26 mouse cellular contexts compared by ENCODE assay signal in the genomic region with DNA sequence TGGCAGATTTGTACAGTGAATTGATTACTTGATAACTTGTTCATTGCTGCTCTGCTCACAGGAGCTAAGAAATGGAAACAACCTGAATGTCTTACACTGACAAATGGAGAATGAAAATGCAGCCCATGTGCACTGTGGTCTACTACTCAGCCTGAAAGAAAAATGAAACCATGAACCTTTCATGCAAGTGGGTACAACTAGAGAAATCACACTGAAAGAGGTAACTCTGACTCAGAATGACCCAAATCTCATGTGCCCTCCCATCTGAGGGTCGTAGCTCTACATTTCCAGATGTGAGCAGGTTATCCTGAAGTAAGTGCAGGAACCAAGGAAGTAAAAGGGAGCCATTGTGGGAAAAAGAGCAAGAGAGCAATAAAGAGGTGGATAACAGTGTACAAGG. TPM values are rescaled to one million over a fixed set of nuclear protein-coding genes. Genes with fewer than 3 reads are reported as not detected.
DNase-seq lines count a peak whose midpoint lies in the region; ATAC-seq and TF ChIP-seq lines count a peak whose summit lies in the region.
"Had no signal": no experiment of that assay in that cellular context is flagged by ENCODE, and none has a peak within 500 bp of the region (broad histone marks: within the 10 kb centered on the region; RNA-seq: fewer than 3 reads in every experiment).

No protein-coding gene starts in this region.

- intact Hi-C loops in gastrocnemius, adult 2 months (cut with DNase I) = no loop called here
- intact Hi-C loops in gastrocnemius, postnatal 14 days (cut with DNase I; ENCODE audit: low total_unique reads) = no loop called here
- intact Hi-C loops in heart, adult 2 months (cut with DNase I) = no loop called here
- intact Hi-C loops in heart, postnatal 25 days (cut with DNase I) = no loop called here

- no peak overlapping the region for H3K9ac ChIP-seq in heart, adult 2 months (ENCODE audit: low read depth, low read length)
- no peak overlapping the region for H3K9ac ChIP-seq in heart, embryonic 15.5 days
- no peak overlapping the region for H3K9ac ChIP-seq in CH12.LX (ENCODE audit: insufficient read depth, low read depth)
- H3K9ac ChIP-seq in stomach, postnatal 0 days (ENCODE audit: low read length) = no peak overlapping the region
- H3K9ac ChIP-seq: embryonic facial prominence, embryonic 12.5 days; forebrain, embryonic 13.5 days; forebrain, embryonic 15.5 days; forebrain, postnatal 0 days had no signal

- ATAC-seq in heart, embryonic 15.5 days (replicated peaks; ENCODE audit: insufficient number of reproducible peaks, insufficient read depth, low FRiP score, low read depth) = no peak
- no peak for ATAC-seq in stomach, postnatal 0 days (ENCODE audit: low FRiP score, low TSS enrichment)
- ATAC-seq: activated CD4-positive, CD25-positive, alpha-beta regulatory T cell, adult 4 months; forebrain, embryonic 13.5 days; forebrain, embryonic 15.5 days; forebrain, postnatal 0 days; Patski had no signal

- H3K27ac ChIP-seq in gastrocnemius, adult 2 months = peak overlapping the region; percentile 73
- peak overlapping the region; percentile 58 for H3K27ac ChIP-seq in heart, adult 2 months
- peak overlapping the region; percentile 25 for H3K27ac ChIP-seq in heart, embryonic 15.5 days
- no peak overlapping the region for H3K27ac ChIP-seq in CH12.LX (ENCODE audit: insufficient read depth, low read depth)
- no peak overlapping the region for H3K27ac ChIP-seq in stomach, postnatal 0 days (replicated peaks)
- H3K27ac ChIP-seq: embryonic facial prominence, embryonic 10.5 days; embryonic facial prominence, embryonic 12.5 days; forebrain, embryonic 13.5 days; forebrain, embryonic 15.5 days had no signal

- DNase-seq in gastrocnemius, adult 2 months = no peak
- no peak for DNase-seq in gastrocnemius, postnatal 14 days
- DNase-seq in heart, adult 2 months = no peak
- DNase-seq in heart, postnatal 25 days (ENCODE audit: low spot score) = no peak
- no peak for DNase-seq in heart, postnatal 4 days
- DNase-seq in CH12.LX (ENCODE audit: extremely low read depth) = no peak
- DNase-seq in stomach, postnatal 0 days (ENCODE audit: low spot score) = no peak
- DNase-seq: adrenal gland, adult 8-10 months; adrenal gland, postnatal 14 days; adrenal gland, postnatal 36 days; cerebellum, adult 11-12 months; cerebellum, adult 2 months; cerebellum, adult 9-10 months; cerebellum, postnatal 10 days; cerebellum, postnatal 25 days; embryo, embryonic 11 days; forebrain, postnatal 0 days had no signal

- in situ Hi-C loops in CH12.LX (cut with MboI; ENCODE audit: low pct_ligation_motif_present, low pct_unique_long_range_greater_than_20kb, low sequenced_read_pairs) = no loop called here

- peak overlapping the region; percentile 55 for H3K4me3 ChIP-seq in gastrocnemius, adult 2 months
- H3K4me3 ChIP-seq in heart, adult 2 months = no peak overlapping the region
- H3K4me3 ChIP-seq in heart, embryonic 15.5 days = no peak overlapping the region
- H3K4me3 ChIP-seq in CH12.LX (replicated peaks in 1 of 3; ENCODE audit: low read depth in 2 of 3, low read length in 2 of 3, poor library complexity in 1 of 3) = no peak overlapping the region
- no peak overlapping the region for H3K4me3 ChIP-seq in stomach, postnatal 0 days (ENCODE audit: low read depth, low read length)
- H3K4me3 ChIP-seq: embryonic facial prominence, embryonic 10.5 days; embryonic facial prominence, embryonic 12.5 days; forebrain, embryonic 13.5 days; forebrain, embryonic 15.5 days had no signal

- TF ChIP-seq EP300 in heart, adult 2 months (IDR thresholded peaks at IDR 0.05; ENCODE audit: insufficient read depth, low read depth, low read length) = no peak
- TF ChIP-seq EP300 in CH12.LX (IDR thresholded peaks at IDR 0.05; ENCODE audit: low read length) = peak; percentile 48; the same call in 1 of the 2 replicates
- no peak for TF ChIP-seq EP300 in stomach, postnatal 0 days (optimal IDR thresholded peaks at IDR 0.05)

- no peak for TF ChIP-seq CTCF in gastrocnemius, adult 2 months (IDR thresholded peaks at IDR 0.05)
- TF ChIP-seq CTCF in heart, adult 2 months (IDR thresholded peaks at IDR 0.05) = no peak
- no peak for TF ChIP-seq CTCF in CH12.LX (conservative IDR thresholded peaks at IDR 0.05 in 1 of 2, IDR thresholded peaks at IDR 0.05 in 1 of 2; ENCODE audit: low read depth in 2 of 2, low read length in 2 of 2)
- TF ChIP-seq CTCF in stomach, postnatal 0 days (IDR thresholded peaks at IDR 0.05; ENCODE audit: low read depth) = no peak

- H3K9me3 ChIP-seq in heart, embryonic 15.5 days (replicated peaks) = 0 out of 2 replicates have a peak, but pooled peaks cover 4% of the 10 kb centered on the region
- H3K9me3 ChIP-seq in CH12.LX (replicated peaks; ENCODE audit: low read length) = peaks cover 6% of the 10 kb centered on the region
- no peaks in the 10 kb centered on the region for H3K9me3 ChIP-seq in stomach, postnatal 0 days (ENCODE audit: control insufficient read depth, low read length)
- H3K9me3 ChIP-seq: embryonic facial prominence, embryonic 10.5 days; embryonic facial prominence, embryonic 12.5 days; forebrain, embryonic 13.5 days; forebrain, embryonic 15.5 days; G1E had no signal

- peaks cover 13% of the 10 kb centered on the region; the same call in 1 of the 2 replicates for H3K36me3 ChIP-seq in heart, adult 2 months (ENCODE audit: control insufficient read depth, insufficient read depth, low read length)
- H3K36me3 ChIP-seq in heart, embryonic 15.5 days = no peaks in the 10 kb centered on the region; the same call in 1 of the 2 replicates
- H3K36me3 ChIP-seq in CH12.LX (replicated peaks in 1 of 2; ENCODE audit: control insufficient read depth in 1 of 2, insufficient read depth in 1 of 2, low read length in 1 of 2) = peaks cover 0 to 12% of the 10 kb centered on the region in 2 experiments
- H3K36me3 ChIP-seq in stomach, postnatal 0 days (ENCODE audit: control insufficient read depth, insufficient read depth, low read length) = no peaks in the 10 kb centered on the region
- H3K36me3 ChIP-seq: embryonic facial prominence, embryonic 10.5 days; embryonic facial prominence, embryonic 12.5 days; forebrain, embryonic 15.5 days; G1E had no signal

- TF ChIP-seq RAD21 in CH12.LX (IDR thresholded peaks at IDR 0.05; ENCODE audit: low read depth, low read length) = no peak

- no peaks in the 10 kb centered on the region for H3K27me3 ChIP-seq in heart, adult 2 months (ENCODE audit: control insufficient read depth, insufficient read depth, low read length)
- no peaks in the 10 kb centered on the region for H3K27me3 ChIP-seq in heart, embryonic 15.5 days
- no peaks in the 10 kb centered on the region for H3K27me3 ChIP-seq in CH12.LX (replicated peaks)
- H3K27me3 ChIP-seq in stomach, postnatal 0 days (ENCODE audit: control insufficient read depth, insufficient read depth, low read length) = no peaks in the 10 kb centered on the region
- H3K27me3 ChIP-seq: embryonic facial prominence, embryonic 12.5 days; forebrain, embryonic 13.5 days; forebrain, embryonic 15.5 days; Patski had no signal

- dilution Hi-C loops in CH12.LX (cut with MboI; ENCODE audit: extremely low pct_ligation_motif_present, extremely low pct_unique_long_range_greater_than_20kb, low sequenced_read_pairs) = no loop called here

- H3K4me1 ChIP-seq in heart, adult 2 months (ENCODE audit: control insufficient read depth, insufficient read depth, low read length) = peaks cover 2% of the 10 kb centered on the region; the same call in 1 of the 2 replicates
- peaks cover 22% of the 10 kb centered on the region for H3K4me1 ChIP-seq in heart, embryonic 15.5 days (replicated peaks)
- peaks cover 14 to 45% of the 10 kb centered on the region in 2 experiments for H3K4me1 ChIP-seq in CH12.LX (ENCODE audit: control insufficient read depth in 1 of 2, insufficient read depth in 2 of 2)
- no peaks in the 10 kb centered on the region for H3K4me1 ChIP-seq in stomach, postnatal 0 days (replicated peaks; ENCODE audit: control insufficient read depth, insufficient read depth)
- H3K4me1 ChIP-seq: embryonic facial prominence, embryonic 12.5 days; forebrain, embryonic 13.5 days; forebrain, embryonic 15.5 days had no signal

- no peaks in the 10 kb centered on the region for H3K79me2 ChIP-seq in heart, adult 2 months (replicated peaks; ENCODE audit: control insufficient read depth, insufficient read depth, low read length)
- no peaks in the 10 kb centered on the region for H3K79me2 ChIP-seq in CH12.LX (replicated peaks; ENCODE audit: control insufficient read depth, extremely low read depth, insufficient read depth, poor library complexity, severe bottlenecking)

- TF ChIP-seq POLR2A in heart, adult 2 months (IDR thresholded peaks at IDR 0.05; ENCODE audit: insufficient read depth, low read depth, low read length) = no peak
- no peak for TF ChIP-seq POLR2A in CH12.LX (IDR thresholded peaks at IDR 0.05; ENCODE audit: low read depth, low read length)

- no peak overlapping the region for H3K4me2 ChIP-seq in heart, embryonic 15.5 days
- H3K4me2 ChIP-seq in CH12.LX (ENCODE audit: insufficient read depth, low read depth, poor library complexity, severe bottlenecking) = no peak overlapping the region
- H3K4me2 ChIP-seq in stomach, postnatal 0 days (replicated peaks; ENCODE audit: low read depth) = no peak overlapping the region
- H3K4me2 ChIP-seq: embryonic facial prominence, embryonic 12.5 days; forebrain, embryonic 13.5 days; forebrain, embryonic 15.5 days had no signal

- WGBS in heart, adult 2 months = 60% methylated on average over 1 of the region's 1 CpGs
- WGBS in heart, embryonic 15.5 days = 81% methylated on average over 1 of the region's 1 CpGs
- 70% methylated on average over 1 of the region's 1 CpGs for WGBS in stomach, postnatal 0 days

RNA-seq across cellular contexts. Expression of gene Fbxo40, which starts 6.5 kb away (rescaled TPM):
- total RNA-seq in gastrocnemius, adult 2 months (2021) = 100 to 1,000 TPM; 258 to 380 TPM
- total RNA-seq in gastrocnemius, postnatal 14 days (2021) = 100 to 1,000 TPM; 128 to 166 TPM
- total RNA-seq in heart, adult 2 months (2021) = 100 to 1,000 TPM; 191 to 211 TPM
- 66.5 and 115 TPM in 2 replicates for polyA plus RNA-seq in heart, adult 2 months (2012; rRNA removed)
- 100 to 1,000 TPM; 173 to 190 TPM for total RNA-seq in heart, postnatal 25 days (2021)
- polyA plus RNA-seq in heart, embryonic 15.5 days (2015; fragmentation: Nextera tagmentation; extraction: Ambion mirVana) = 11.4 and 13.8 TPM in 2 replicates
- total RNA-seq in heart, postnatal 4 days (2021) = 10 to 100 TPM; 85.0 to 86.7 TPM
- total RNA-seq in CH12.LX (2012; rRNA removed) (0.88 and 1.5 TPM in 2 replicates), CH12.LX (2014; rRNA removed) (1.0 and 2.2 TPM in 2 replicates)
- 3.0 and 3.7 TPM in 2 replicates for polyA plus RNA-seq in CH12.LX (2012; ENCODE audit: insufficient read length, low read depth)
- 0.07 TPM in 1 of 2 replicates, not detected in the other for polyA plus RNA-seq in stomach, postnatal 0 days (2015; fragmentation: Nextera tagmentation; extraction: Ambion mirVana)
- polyA plus RNA-seq: forebrain, embryonic 15.5 days; G1E had no signal

RNA-seq across cellular contexts. Expression of gene Polq, which starts 27.8 kb away (rescaled TPM):
- under 1 TPM; 0.23 to 0.56 TPM for total RNA-seq in gastrocnemius, adult 2 months (2021)
- total RNA-seq in gastrocnemius, postnatal 14 days (2021) = under 1 TPM; 0.39 to 0.44 TPM
- total RNA-seq in heart, adult 2 months (2021) = 1 to 10 TPM; 4.7 to 4.9 TPM
- 1.2 and 1.5 TPM in 2 replicates for polyA plus RNA-seq in heart, adult 2 months (2012; rRNA removed)
- total RNA-seq in heart, postnatal 25 days (2021) = 1 to 10 TPM; 1.9 to 2.2 TPM
- 3.4 and 4.8 TPM in 2 replicates for polyA plus RNA-seq in heart, embryonic 15.5 days (2015; fragmentation: Nextera tagmentation; extraction: Ambion mirVana)
- 1 to 10 TPM; 7.0 to 7.4 TPM for total RNA-seq in heart, postnatal 4 days (2021)
- total RNA-seq in CH12.LX (2012; rRNA removed) (19.1 and 21.8 TPM in 2 replicates), CH12.LX (2014; rRNA removed) (27.0 and 29.3 TPM in 2 replicates)
- polyA plus RNA-seq in CH12.LX (2012; ENCODE audit: insufficient read length, low read depth) = 23.2 and 23.6 TPM in 2 replicates
- 0.87 and 1.1 TPM in 2 replicates for polyA plus RNA-seq in stomach, postnatal 0 days (2015; fragmentation: Nextera tagmentation; extraction: Ambion mirVana)

RNA-seq across cellular contexts. Expression of gene Hcls1, which starts 49.0 kb away (rescaled TPM):
- total RNA-seq in gastrocnemius, adult 2 months (2021) = 1 to 10 TPM; 1.6 to 2.7 TPM
- total RNA-seq in gastrocnemius, postnatal 14 days (2021) = 1 to 10 TPM; 4.7 to 5.5 TPM
- total RNA-seq in heart, adult 2 months (2021) = 1 to 10 TPM; 7.3 to 9.1 TPM
- polyA plus RNA-seq in heart, adult 2 months (2012; rRNA removed) = 7.2 and 9.3 TPM in 2 replicates
- total RNA-seq in heart, postnatal 25 days (2021) = 1 to 10 TPM; 7.3 to 7.4 TPM
- 4.7 and 12.7 TPM in 2 replicates for polyA plus RNA-seq in heart, embryonic 15.5 days (2015; fragmentation: Nextera tagmentation; extraction: Ambion mirVana)
- total RNA-seq in heart, postnatal 4 days (2021) = 1 to 10 TPM; 7.0 to 7.1 TPM
- total RNA-seq in CH12.LX (2012; rRNA removed) (302 and 332 TPM in 2 replicates), CH12.LX (2014; rRNA removed) (206 and 222 TPM in 2 replicates)
- 537 and 750 TPM in 2 replicates for polyA plus RNA-seq in CH12.LX (2012; ENCODE audit: insufficient read length, low read depth)
- 3.0 and 3.7 TPM in 2 replicates for polyA plus RNA-seq in stomach, postnatal 0 days (2015; fragmentation: Nextera tagmentation; extraction: Ambion mirVana)
- polyA plus RNA-seq: C2C12, Patski had no signal

Comparison
In these comparisons a context has a peak if more than half of its experiments do, and no peak if none do; other contexts are left out.
1. H3K27ac ChIP-seq: peak in gastrocnemius, adult 2 months (single experiment), heart, adult 2 months (single experiment) and heart, embryonic 15.5 days (single experiment); none in CH12.LX (single experiment) and stomach, postnatal 0 days (single experiment).
2. RNA of gene Fbxo40, which starts 6.5 kb away (total RNA-seq): 258 to 380 TPM in gastrocnemius, adult 2 months, 191 to 211 TPM in heart, adult 2 months, 173 to 190 TPM in heart, postnatal 25 days, 128 to 166 TPM in gastrocnemius, postnatal 14 days and 85.0 to 86.7 TPM in heart, postnatal 4 days; 0.88 to 2.2 TPM in CH12.LX; every median in the first group is over 10 times any median in the second.
3. RNA of gene Hcls1, which starts 49.0 kb away (total RNA-seq): 206 to 332 TPM in CH12.LX; 7.3 to 9.1 TPM in heart, adult 2 months, 7.3 to 7.4 TPM in heart, postnatal 25 days, 7.0 to 7.1 TPM in heart, postnatal 4 days, 4.7 to 5.5 TPM in gastrocnemius, postnatal 14 days and 1.6 to 2.7 TPM in gastrocnemius, adult 2 months; every median in the first group is over 10 times any median in the second.